Mouse (Mus musculus) testis, adult 2 months (tissue): ENCODE data around the gene Ubap2l. TPM values are rescaled to one million over a fixed set of nuclear protein-coding genes. Genes with fewer than 3 reads are reported as not detected.

Source experiments
- H3K27ac ChIP-seq: fragments of 200-500 bp; 2 replicates; pipeline ENCODE4 v1.5.1; 2012; ENCODE audit warnings: low read depth, low read length; ENCODE audit not compliant: control insufficient read depth, insufficient read depth
- H3K27me3 ChIP-seq: fragments of 200-500 bp; 2 replicates; pipeline ENCODE4 v1.6.1; 2012; ENCODE audit warnings: mild to moderate bottlenecking, low read length, moderate library complexity; ENCODE audit not compliant: control insufficient read depth, insufficient read depth
- H3K36me3 ChIP-seq: fragments of 200-500 bp; 2 replicates; pipeline ENCODE4 v1.6.1; 2012; ENCODE audit warnings: mild to moderate bottlenecking, low read length; ENCODE audit not compliant: control insufficient read depth, insufficient read depth
- H3K4me1 ChIP-seq: fragments of 200-500 bp; 2 replicates; pipeline ENCODE4 v1.6.1; 2012; ENCODE audit warnings: low read length; ENCODE audit not compliant: control insufficient read depth, insufficient read depth
- H3K4me3 ChIP-seq: fragments of 200-500 bp; 2 replicates; pipeline ENCODE4 v1.5.1; 2012; ENCODE audit warnings: low read depth, mild to moderate bottlenecking, low read length, moderate library complexity, mixed read lengths; ENCODE audit not compliant: control insufficient read depth
- CTCF ChIP-seq: fragments of 200-500 bp; IDR thresholded peaks from 2 replicates; pipeline ENCODE4 v1.5.1; 2012; ENCODE audit warnings: low read depth, mild to moderate bottlenecking, inconsistent platforms, low read length, moderate library complexity; ENCODE audit not compliant: control insufficient read depth, insufficient read depth, insufficient replicate concordance
- POLR2A ChIP-seq: fragments of 200-500 bp; IDR thresholded peaks from 2 replicates; pipeline ENCODE4 v1.6.1; 2012; ENCODE audit warnings: low read depth, mild to moderate bottlenecking, inconsistent platforms, low read length, moderate library complexity; ENCODE audit not compliant: control insufficient read depth
- polyA plus RNA-seq: library from polyadenylated mRNA; depleted of rRNA; stranded (reverse); fragments of >200 nt; gene quantifications from 2 replicates; pipeline ENCODE4 v1.2.3, GENCODE M21; 2012

Ubap2l gene
- polyA plus RNA-seq, 1 experiment, result 234 TPM

DNA sequence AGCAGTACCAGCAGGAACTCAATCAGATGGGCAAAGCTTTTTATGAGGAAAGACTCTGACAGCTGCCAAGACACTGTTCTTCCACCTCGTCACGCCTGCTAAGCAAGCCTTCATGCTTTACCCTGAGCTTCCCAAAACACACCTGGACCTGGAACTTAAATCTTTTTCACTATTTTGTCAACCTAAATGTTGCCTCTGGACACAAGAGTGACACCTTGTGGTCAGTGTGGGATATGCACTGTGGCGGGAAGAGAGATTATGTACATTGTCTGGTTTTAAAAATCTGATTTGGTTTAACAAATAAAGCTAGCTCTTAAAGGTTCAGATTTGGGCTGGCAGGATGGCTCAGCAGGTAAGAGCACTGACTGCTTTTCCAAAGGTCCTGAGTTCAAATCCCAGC lies 13.1 kb upstream of the Ubap2l start:
- H3K4me1 ChIP-seq, result no peaks in the 10 kb centered on the region
- no peak overlapping the region for H3K27ac ChIP-seq
- TF ChIP-seq CTCF, result no peak
- no peak for TF ChIP-seq POLR2A
- H3K36me3 ChIP-seq, result no peaks in the 10 kb centered on the region
- no peaks in the 10 kb centered on the region for H3K27me3 ChIP-seq
- H3K4me3 ChIP-seq, result no peak overlapping the region

DNA sequence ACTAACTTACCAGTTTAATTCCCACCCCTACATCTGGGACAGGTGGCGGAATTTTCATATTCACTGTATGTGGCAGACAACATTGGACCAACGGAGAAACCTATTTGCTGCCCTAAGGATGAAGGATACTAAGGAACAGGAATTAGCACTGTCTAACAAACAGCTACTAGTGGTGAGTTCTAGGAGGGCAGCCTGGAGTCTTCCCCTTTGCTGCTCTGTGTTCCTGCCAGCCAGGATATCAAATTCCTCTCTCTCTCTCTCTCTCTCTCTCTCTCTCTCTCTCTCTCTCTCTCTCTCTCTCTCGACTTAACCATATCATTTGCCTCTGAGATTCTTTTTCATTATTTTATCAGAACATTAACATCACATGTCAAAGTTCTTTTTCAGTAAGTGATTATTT lies 12.0 kb upstream of the Ubap2l start:
- Histone ChIP-seq H3K4me1 (no peaks in the 10 kb centered on the region), H3K27ac (no peak overlapping the region), H3K36me3 (no peaks in the 10 kb centered on the region), H3K27me3 (no peaks in the 10 kb centered on the region), H3K4me3 (peak overlapping the region; percentile 11; the same call in 1 of the 2 replicates)
- TF ChIP-seq POLR2A, result no peak
- TF ChIP-seq CTCF, result no peak

DNA sequence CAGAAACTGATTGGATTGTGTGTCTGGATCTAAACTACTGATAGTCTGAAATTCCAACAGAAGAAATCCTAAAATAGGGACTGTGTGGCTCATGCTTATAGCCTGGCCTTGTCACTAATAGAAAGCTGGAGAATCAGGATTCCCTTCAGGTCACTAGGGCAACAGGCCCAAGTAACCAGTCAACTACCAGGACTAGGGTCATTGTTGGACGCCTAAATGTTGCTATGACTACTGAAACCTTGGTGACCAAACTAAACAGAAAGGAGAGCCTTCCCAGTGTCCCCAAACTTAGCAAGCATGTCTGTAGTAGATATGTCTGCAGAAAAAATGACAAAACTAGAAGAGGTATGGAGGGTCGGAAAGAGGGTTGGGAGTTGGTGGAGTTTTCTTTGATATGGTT lies 10.1 kb upstream of the Ubap2l start:
- H3K4me1 ChIP-seq, result no peaks in the 10 kb centered on the region
- peak overlapping the region; percentile 65 for H3K27ac ChIP-seq
- peak overlapping the region; percentile 67; the same call in 1 of the 2 replicates for H3K4me3 ChIP-seq
- no peaks in the 10 kb centered on the region for H3K27me3 ChIP-seq
- H3K36me3 ChIP-seq, result no peaks in the 10 kb centered on the region
- no peak for TF ChIP-seq POLR2A
- no peak for TF ChIP-seq CTCF

DNA sequence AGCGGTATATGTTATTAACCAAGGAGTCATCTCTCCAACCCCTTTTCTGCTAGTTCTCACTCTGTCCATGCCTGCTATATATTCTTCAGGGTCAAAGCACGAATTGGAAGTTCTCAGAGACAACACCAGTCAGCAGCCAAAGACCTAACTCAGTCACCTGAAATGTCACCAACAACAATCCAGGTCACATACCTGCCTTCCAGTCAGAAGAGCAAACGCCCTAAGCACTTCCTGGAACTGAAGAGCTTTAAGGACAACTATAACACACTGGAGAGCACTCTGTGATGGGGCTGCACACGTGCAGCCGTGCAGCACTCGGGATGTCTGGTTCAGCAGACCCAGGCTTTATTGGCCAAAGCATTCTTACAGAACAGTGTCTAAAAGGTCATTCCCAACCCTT lies 9.1 kb upstream of the Ubap2l start:
- H3K27me3 ChIP-seq, result no peaks in the 10 kb centered on the region
- TF ChIP-seq CTCF, result no peak
- TF ChIP-seq POLR2A, result no peak
- H3K27ac ChIP-seq, result no peak overlapping the region
- no peaks in the 10 kb centered on the region; the same call in 1 of the 2 replicates for H3K36me3 ChIP-seq
- no peaks in the 10 kb centered on the region for H3K4me1 ChIP-seq
- peak overlapping the region; percentile 7; the same call in 1 of the 2 replicates for H3K4me3 ChIP-seq

DNA sequence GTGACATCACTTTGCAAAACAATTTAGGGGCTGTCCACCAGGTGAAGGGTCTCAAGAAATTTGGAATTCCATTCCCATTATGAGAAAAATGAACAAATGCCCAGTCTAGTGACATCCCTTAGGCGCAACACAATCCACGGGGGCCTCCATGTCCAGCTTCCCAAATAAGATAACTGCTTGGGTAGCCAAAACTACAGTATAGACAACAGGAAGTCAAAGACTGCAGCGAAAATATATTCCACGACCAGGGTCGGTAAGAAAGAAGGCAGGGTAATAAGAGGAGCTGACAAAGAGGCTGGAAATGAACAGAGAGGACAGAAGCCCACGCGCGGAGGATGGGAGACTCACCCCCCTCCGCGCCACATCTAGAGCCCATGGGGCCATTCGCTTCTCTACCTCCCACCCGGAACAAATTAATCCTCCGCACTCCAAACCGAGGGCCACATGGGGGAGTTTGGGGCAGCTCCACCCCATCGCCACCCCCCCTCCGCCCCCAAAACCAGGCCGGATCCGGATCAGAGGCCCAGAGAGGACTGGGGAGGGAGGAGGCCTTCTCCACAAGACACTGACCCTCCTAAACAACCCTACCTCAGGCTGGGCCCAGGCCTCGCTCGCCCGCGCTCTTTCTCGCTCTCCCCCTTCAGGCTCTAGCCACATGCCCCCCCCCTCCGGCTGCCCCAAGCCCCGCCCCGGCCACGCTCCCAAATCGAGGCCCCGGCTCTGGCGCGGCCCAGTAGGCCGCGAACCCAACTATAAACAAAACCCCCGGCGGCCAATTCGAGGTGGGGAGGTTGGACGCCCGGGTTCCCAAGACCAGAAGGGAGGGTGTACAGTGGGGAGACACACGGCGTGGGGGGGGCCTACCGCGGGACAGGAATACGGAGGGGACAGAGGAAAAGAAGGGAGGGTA lies 732 bp downstream of the Ubap2l start, which contains the start of gene 4933434E20Rik:
TSS of gene 4933434E20Rik (plus strand) at position 196 of the 910 bp plus-strand sequence.
- Histone ChIP-seq H3K27ac (peak within 1 kb of the TSS; percentile 98), H3K36me3 (no peaks in the 10 kb centered on the region; the same call in 1 of the 2 replicates)

DNA sequence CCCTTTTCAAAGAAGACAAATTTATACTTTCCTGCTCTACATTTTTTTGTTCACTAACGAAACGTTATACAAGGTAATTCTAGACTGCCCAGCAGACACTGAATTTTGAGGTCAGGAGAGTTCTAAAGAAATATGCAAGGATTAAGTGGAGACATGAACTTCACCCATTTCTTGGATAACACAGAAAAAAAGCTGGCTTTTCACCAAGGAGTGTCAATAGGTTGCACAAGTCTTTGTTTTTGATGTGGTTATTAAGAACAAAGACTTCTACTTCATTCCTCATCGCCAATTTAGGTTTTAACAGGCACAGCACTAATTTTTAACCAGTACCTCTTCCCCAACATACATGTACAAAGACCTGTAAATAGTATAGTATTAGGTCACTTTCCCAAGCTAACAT lies 2.7 kb downstream of the Ubap2l start:
- no peaks in the 10 kb centered on the region for H3K27me3 ChIP-seq
- H3K27ac ChIP-seq, result no peak overlapping the region
- H3K4me1 ChIP-seq, result no peaks in the 10 kb centered on the region
- no peak for TF ChIP-seq POLR2A
- TF ChIP-seq CTCF, result no peak
- no peak overlapping the region for H3K4me3 ChIP-seq
- 0 out of 2 replicates have a peak, but pooled peaks cover 1% of the 10 kb centered on the region for H3K36me3 ChIP-seq

More for the DNA sequence above, 732 bp downstream of the Ubap2l start, which contains the start of gene 4933434E20Rik:
- Histone ChIP-seq H3K27me3 (no peaks in the 10 kb centered on the region), H3K4me1 (no peaks in the 10 kb centered on the region), H3K4me3 (peak within 1 kb of the TSS; percentile 98)
- TF ChIP-seq POLR2A (peak; percentile 23; the same call in 1 of the 2 replicates), CTCF (no peak)

DNA sequence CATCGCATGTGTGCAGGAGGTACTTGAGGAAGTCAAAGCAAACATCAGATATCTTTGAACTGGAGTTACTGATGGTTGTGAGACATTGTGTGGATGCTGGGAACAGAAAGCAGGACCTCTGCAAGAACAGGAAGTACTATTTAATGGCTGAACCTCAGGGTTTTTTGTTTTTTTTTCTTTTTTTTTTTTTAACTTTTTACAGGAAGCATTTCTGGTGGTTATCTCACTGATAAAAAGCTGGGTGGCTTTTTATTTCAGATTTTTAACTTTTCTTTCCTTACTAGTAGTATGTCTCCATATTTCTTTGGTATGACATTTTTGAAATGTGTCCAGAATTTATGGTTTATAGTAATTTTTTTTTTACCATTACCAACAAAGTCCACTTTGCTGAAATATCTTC lies 16.2 kb downstream of the Ubap2l start:
- Histone ChIP-seq H3K36me3 (no peaks in the 10 kb centered on the region), H3K4me1 (no peaks in the 10 kb centered on the region), H3K4me3 (no peak overlapping the region), H3K27ac (no peak overlapping the region), H3K27me3 (no peaks in the 10 kb centered on the region)
- TF ChIP-seq CTCF (no peak), POLR2A (no peak)

DNA sequence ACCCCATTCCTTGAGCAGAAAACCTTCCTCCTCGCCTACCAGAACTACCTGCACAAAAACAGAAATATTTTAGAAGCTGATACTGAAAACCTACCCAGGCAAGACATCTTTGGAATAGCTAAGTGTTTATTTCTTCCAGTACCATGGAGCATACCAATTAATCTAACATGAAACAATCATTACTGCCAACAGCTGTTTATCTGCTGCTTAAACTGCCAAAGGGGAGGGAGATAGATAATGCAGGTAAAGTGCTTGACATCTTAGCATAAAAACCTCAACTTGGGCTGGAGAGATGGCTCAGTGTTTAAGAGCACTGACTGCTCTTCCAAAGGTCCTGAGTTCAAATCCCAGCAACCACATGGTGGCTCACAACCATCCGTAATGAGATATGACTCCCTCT lies 17.8 kb downstream of the Ubap2l start:
- Histone ChIP-seq H3K4me3 (no peak overlapping the region), H3K4me1 (no peaks in the 10 kb centered on the region), H3K27ac (no peak overlapping the region), H3K36me3 (no peaks in the 10 kb centered on the region), H3K27me3 (no peaks in the 10 kb centered on the region)
- TF ChIP-seq CTCF, result no peak
- no peak for TF ChIP-seq POLR2A
